Mouse (Mus musculus): Measurements from ENCODE around the gene Aars. TPM values are rescaled to one million over a fixed set of nuclear protein-coding genes. Genes with fewer than 3 reads are reported as not detected.
A peak's percentile ranks its signal among the peaks of the same experiment; 100 is the strongest.
"Not testable (repeated sequence)": the region's sequence is repeated elsewhere in the genome, so short reads cannot be mapped to it uniquely, and the experiment has no call there.

Gene Aars
- total and polyA plus RNA-seq, 3 experiments: 19.4 to 38.1 (median 31.9) TPM

DNA sequence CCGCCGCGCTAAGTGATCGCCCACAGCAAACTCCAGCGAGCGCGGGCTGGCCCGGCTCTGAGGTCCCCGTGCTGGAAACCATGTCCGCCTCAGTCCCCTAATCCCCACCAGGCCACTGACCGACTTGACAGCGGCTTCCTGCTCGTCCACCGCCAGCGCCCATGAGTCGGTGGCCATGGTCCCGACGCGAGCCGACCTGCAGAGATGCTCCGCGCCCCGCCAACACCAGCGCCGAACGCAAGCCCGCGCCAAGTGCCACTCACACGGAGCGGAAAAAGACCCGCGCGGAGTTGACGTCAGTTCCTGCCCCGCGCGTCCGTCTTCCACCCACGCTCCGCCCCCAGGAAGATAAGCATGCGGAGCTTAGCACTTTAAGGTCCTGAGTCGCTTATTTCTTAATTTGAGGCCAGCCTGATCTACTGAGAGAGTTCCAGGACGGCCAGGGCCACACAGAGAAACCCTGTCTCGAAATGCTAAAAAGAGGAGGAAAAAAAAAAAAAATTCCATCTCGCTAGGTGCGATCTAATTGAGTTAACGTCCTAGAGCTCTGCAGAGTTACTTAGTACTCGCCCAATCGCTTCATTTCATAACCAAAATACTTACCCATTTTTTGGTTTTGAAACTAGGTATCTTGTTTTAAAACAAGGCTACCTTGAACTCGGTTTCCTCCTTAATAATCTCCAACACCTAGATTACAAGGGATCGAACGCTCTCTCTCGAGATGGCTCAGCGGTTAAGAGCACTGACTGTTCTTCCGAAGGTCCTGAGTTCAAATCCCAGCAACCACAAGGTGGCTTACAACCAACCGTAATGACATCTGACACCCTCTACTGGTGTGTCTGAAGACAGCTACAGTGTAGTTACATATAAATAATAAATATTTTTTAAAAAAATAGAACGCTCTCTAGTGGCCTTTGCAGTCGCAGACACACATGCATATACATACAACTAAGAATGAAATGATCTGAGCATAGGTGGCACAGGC, 35.1 kb upstream of the Aars start, which contains the start of gene Ddx19a:
Gene Ddx19a, minus strand, starts transcription at position 254 of the 985 bp plus-strand sequence.
- peak; percentile 91 for DNase-seq
- 4% methylated on average over 58 of the region's 58 CpGs for WGBS
- Histone ChIP-seq H3K4me3 (peak within 1 kb of the TSS; percentile 93), H3K27me3 (ENCODE audit: control insufficient read depth, insufficient read depth, low read length) (no peaks in the 10 kb centered on the region), H3K27ac (peak within 1 kb of the TSS; percentile 78), H3K9ac (ENCODE audit: low read depth, low read length) (peak within 1 kb of the TSS; percentile 98), H3K36me3 (ENCODE audit: control insufficient read depth, insufficient read depth, low read length) (no peaks in the 10 kb centered on the region), H3K4me1 (ENCODE audit: control insufficient read depth, insufficient read depth, low read length) (peaks cover 3% of the 10 kb centered on the region), H3K79me2 (replicated peaks; ENCODE audit: control insufficient read depth, insufficient read depth, low read length) (peaks cover 2% of the 10 kb centered on the region; the same call in 1 of the 2 replicates)
- TF ChIP-seq CTCF (IDR thresholded peaks at IDR 0.05) (peak; percentile 71), POLR2A (IDR thresholded peaks at IDR 0.05; ENCODE audit: insufficient read depth, low read depth, low read length) (peak; percentile 80), EP300 (IDR thresholded peaks at IDR 0.05; ENCODE audit: insufficient read depth, low read depth, low read length) (no peak)
- intact Hi-C loops (cut with DNase I): loop anchor here (2.0 kb wide), 2 partner anchors 27 kb away; no protein-coding TSS in a partner anchor

GRCm38 (mm10) chr8:111010230-111010991, 22.5 kb upstream of the Aars start:
- H3K9ac ChIP-seq (ENCODE audit: low read depth, low read length); H3K4me3 ChIP-seq; H3K4me1 ChIP-seq (ENCODE audit: control insufficient read depth, insufficient read depth, low read length); H3K79me2 ChIP-seq (replicated peaks; ENCODE audit: control insufficient read depth, insufficient read depth, low read length); DNase-seq; H3K36me3 ChIP-seq (ENCODE audit: control insufficient read depth, insufficient read depth, low read length); intact Hi-C loops (cut with DNase I); H3K27ac ChIP-seq; H3K27me3 ChIP-seq (ENCODE audit: control insufficient read depth, insufficient read depth, low read length): not testable (repeated sequence)
- WGBS: 82% methylated on average over 9 of the region's 10 CpGs

GRCm38 (mm10) chr8:111026609-111027008, 6.3 kb upstream of the Aars start:
- H3K4me1 ChIP-seq (ENCODE audit: control insufficient read depth, insufficient read depth, low read length); H3K36me3 ChIP-seq (ENCODE audit: control insufficient read depth, insufficient read depth, low read length); intact Hi-C loops (cut with DNase I); H3K79me2 ChIP-seq (replicated peaks; ENCODE audit: control insufficient read depth, insufficient read depth, low read length); H3K9ac ChIP-seq (ENCODE audit: low read depth, low read length); H3K4me3 ChIP-seq; DNase-seq; H3K27ac ChIP-seq; H3K27me3 ChIP-seq (ENCODE audit: control insufficient read depth, insufficient read depth, low read length): not testable (repeated sequence)
- WGBS: 89% methylated on average over 2 of the region's 2 CpGs

GRCm38 (mm10) chr8:111027391-111027937, 5.5 kb upstream of the Aars start:
- no peak for TF ChIP-seq EP300 (IDR thresholded peaks at IDR 0.05; ENCODE audit: insufficient read depth, low read depth, low read length)
- no peak for TF ChIP-seq CTCF (IDR thresholded peaks at IDR 0.05)
- peak; percentile 71 for TF ChIP-seq POLR2A (IDR thresholded peaks at IDR 0.05; ENCODE audit: insufficient read depth, low read depth, low read length)
- Histone ChIP-seq H3K9ac (ENCODE audit: low read depth, low read length) (peak overlapping the region; percentile 85), H3K36me3 (ENCODE audit: control insufficient read depth, insufficient read depth, low read length) (no peaks in the 10 kb centered on the region), H3K4me1 (ENCODE audit: control insufficient read depth, insufficient read depth, low read length) (no peaks in the 10 kb centered on the region), H3K27me3 (ENCODE audit: control insufficient read depth, insufficient read depth, low read length) (no peaks in the 10 kb centered on the region), H3K4me3 (peak overlapping the region; percentile 69), H3K27ac (peak overlapping the region; percentile 71), H3K79me2 (replicated peaks; ENCODE audit: control insufficient read depth, insufficient read depth, low read length) (no peaks in the 10 kb centered on the region)
- DNase-seq: peak; percentile 88 to 89
- WGBS: under 1% methylated on average over 31 of the region's 31 CpGs
- intact Hi-C loops (cut with DNase I): no loop called here

- Histone ChIP-seq H3K27ac (no peak overlapping the region), H3K9ac (ENCODE audit: low read depth, low read length) (no peak overlapping the region), H3K4me3 (no peak overlapping the region), H3K36me3 (ENCODE audit: control insufficient read depth, insufficient read depth, low read length) (peaks cover 2% of the 10 kb centered on the region; the same call in 1 of the 2 replicates), H3K79me2 (replicated peaks; ENCODE audit: control insufficient read depth, insufficient read depth, low read length) (no peaks in the 10 kb centered on the region), H3K4me1 (ENCODE audit: control insufficient read depth, insufficient read depth, low read length) (peaks cover 5% of the 10 kb centered on the region), H3K27me3 (ENCODE audit: control insufficient read depth, insufficient read depth, low read length) (no peaks in the 10 kb centered on the region)
- intact Hi-C loops (cut with DNase I): no loop called here
- DNase-seq: no peak
- WGBS: 38% methylated on average over 4 of the region's 4 CpGs
- TF ChIP-seq CTCF (IDR thresholded peaks at IDR 0.05) (no peak), EP300 (IDR thresholded peaks at IDR 0.05; ENCODE audit: insufficient read depth, low read depth, low read length) (no peak), POLR2A (IDR thresholded peaks at IDR 0.05; ENCODE audit: insufficient read depth, low read depth, low read length) (no peak)
Observed at GRCm38 (mm10) chr8:111029589-111029988, 3.4 kb upstream of the Aars start.

Data from heart, adult 2 months (tissue).